Mouse (Mus musculus) bone marrow, adult 2 months (tissue): ENCODE measurements around the gene Sfmbt1. TPM values are rescaled to one million over a fixed set of nuclear protein-coding genes. Genes with fewer than 3 reads are reported as not detected.

Experiments
- H3K27ac ChIP-seq: fragments of 200-500 bp; 2 replicates; pipeline ENCODE4 v1.5.1; 2012; ENCODE audit warnings: low read depth, mild to moderate bottlenecking, control low read depth, inconsistent platforms, low read length; ENCODE audit not compliant: control insufficient read depth, poor library complexity, insufficient read depth
- H3K4me1 ChIP-seq: fragments of 200-500 bp; 2 replicates; pipeline ENCODE4 v1.6.1; 2011; ENCODE audit warnings: low read length; ENCODE audit not compliant: control insufficient read depth, insufficient read depth
- H3K4me3 ChIP-seq: fragments of 200-500 bp; replicated peaks from 2 replicates; pipeline ENCODE3; 2011; ENCODE audit warnings: mild to moderate bottlenecking, low read depth, low read length, control low read depth; ENCODE audit not compliant: control insufficient read depth
- CTCF ChIP-seq: fragments of 200-500 bp; IDR thresholded peaks from 2 replicates; pipeline ENCODE4 v1.5.1; 2011; ENCODE audit warnings: low read length, control low read depth; ENCODE audit not compliant: control insufficient read depth, insufficient read depth
- POLR2A ChIP-seq: fragments of 200-500 bp; IDR thresholded peaks from 2 replicates; pipeline ENCODE4 v1.6.1; 2011; ENCODE audit warnings: low read depth, mild to moderate bottlenecking, control low read depth, low read length, borderline replicate concordance; ENCODE audit not compliant: control insufficient read depth
- WGBS: fragments of 180-500 bp; shearing (Covaris S2); methylation state at CpG from one replicate; pipeline ENCODE4 v1.1.7; 2018; 5-methylcytosine and 5-hydroxymethylcytosine counted together
- polyA plus RNA-seq: library from polyadenylated mRNA; stranded (reverse); fragments of >200 nt; gene quantifications from 2 replicates; pipeline ENCODE4 v1.2.4, GENCODE M21; 2011; ENCODE audit warnings: low replicate concordance; ENCODE audit not compliant: missing spikeins, insufficient read depth, insufficient read length

Sfmbt1 gene
- polyA plus RNA-seq, 1 experiment = 8.9 TPM

- TF ChIP-seq POLR2A (no peak), CTCF (no peak)
- no peak overlapping the region for H3K27ac ChIP-seq
- WGBS = 89% methylated on average over 1 of the region's 1 CpGs
- no peaks in the 10 kb centered on the region; the same call in none of the 2 replicates for H3K4me1 ChIP-seq
- H3K4me3 ChIP-seq = no peak overlapping the region
Measured at GRCm38 (mm10) chr14:30721850-30722249, 7.2 kb downstream of the Sfmbt1 start.

- H3K4me1 ChIP-seq = no peaks in the 10 kb centered on the region; the same call in none of the 2 replicates
- 79% methylated on average over 5 of the region's 5 CpGs for WGBS
- TF ChIP-seq CTCF (no peak), POLR2A (no peak)
- H3K4me3 ChIP-seq = no peak overlapping the region
- no peak overlapping the region for H3K27ac ChIP-seq
Measured at GRCm38 (mm10) chr14:30722406-30722805, 7.8 kb downstream of the Sfmbt1 start.

GRCm38 (mm10) chr14:30731896-30732295, 17.2 kb downstream of the Sfmbt1 start:
- no peak overlapping the region for H3K27ac ChIP-seq
- TF ChIP-seq POLR2A (no peak), CTCF (no peak)
- H3K4me1 ChIP-seq = no peaks in the 10 kb centered on the region
- 62% methylated on average over 3 of the region's 3 CpGs for WGBS
- H3K4me3 ChIP-seq = no peak overlapping the region

- Histone ChIP-seq H3K4me3 (no peak overlapping the region), H3K4me1 (no peaks in the 10 kb centered on the region; the same call in 1 of the 2 replicates), H3K27ac (no peak overlapping the region)
- 93% methylated on average over 5 of the region's 5 CpGs for WGBS
- TF ChIP-seq CTCF (no peak), POLR2A (no peak)
Measured at GRCm38 (mm10) chr14:30734665-30735064, 20.0 kb downstream of the Sfmbt1 start.

GRCm38 (mm10) chr14:30735810-30736209, 21.2 kb downstream of the Sfmbt1 start:
- TF ChIP-seq CTCF (no peak), POLR2A (no peak)
- H3K4me3 ChIP-seq = no peak overlapping the region
- no peak overlapping the region for H3K27ac ChIP-seq
- H3K4me1 ChIP-seq = no peaks in the 10 kb centered on the region; the same call in 1 of the 2 replicates
- 72% methylated on average over 3 of the region's 3 CpGs for WGBS

GRCm38 (mm10) chr14:30736413-30736812, 21.8 kb downstream of the Sfmbt1 start:
- Histone ChIP-seq H3K4me1 (no peaks in the 10 kb centered on the region; the same call in 1 of the 2 replicates), H3K27ac (no peak overlapping the region), H3K4me3 (no peak overlapping the region)
- no peak for TF ChIP-seq POLR2A
- TF ChIP-seq CTCF = no peak
- 25% methylated on average over 1 of the region's 1 CpGs for WGBS

GRCm38 (mm10) chr14:30743891-30744290, 29.2 kb downstream of the Sfmbt1 start:
- no peaks in the 10 kb centered on the region for H3K4me1 ChIP-seq
- 76% methylated on average over 3 of the region's 3 CpGs for WGBS
- no peak overlapping the region for H3K27ac ChIP-seq
- no peak for TF ChIP-seq CTCF
- no peak for TF ChIP-seq POLR2A
- no peak overlapping the region for H3K4me3 ChIP-seq

- no peaks in the 10 kb centered on the region for H3K4me1 ChIP-seq
- H3K27ac ChIP-seq = no peak overlapping the region
Measured at GRCm38 (mm10) chr14:30746160-30746559, 31.5 kb downstream of the Sfmbt1 start.

GRCm38 (mm10) chr14:30757239-30757638, 42.6 kb downstream of the Sfmbt1 start:
- Histone ChIP-seq H3K4me3 (no peak overlapping the region), H3K4me1 (peaks cover 2% of the 10 kb centered on the region; the same call in 1 of the 2 replicates), H3K27ac (no peak overlapping the region)
- 58% methylated on average over 3 of the region's 3 CpGs for WGBS
- TF ChIP-seq CTCF (no peak), POLR2A (no peak)

More at GRCm38 (mm10) chr14:30746160-30746559, 31.5 kb downstream of the Sfmbt1 start:
- WGBS = 98% methylated on average over 1 of the region's 1 CpGs
- TF ChIP-seq CTCF (no peak), POLR2A (no peak)
- H3K4me3 ChIP-seq = no peak overlapping the region
